Mouse (Mus musculus): ENCODE measurements around the gene Slco1b2. TPM values are rescaled to one million over a fixed set of nuclear protein-coding genes. Genes with fewer than 3 reads are reported as not detected.
A peak's percentile ranks its signal among the peaks of the same experiment; 100 is the strongest.
"Not testable (repeated sequence)": the region's sequence is repeated elsewhere in the genome, so short reads cannot be mapped to it uniquely, and the experiment has no call there.

The Slco1b2 gene
- polyA plus RNA-seq (2015; fragmentation: Nextera tagmentation; extraction: Ambion mirVana) = not detected in 2 replicates

DNA sequence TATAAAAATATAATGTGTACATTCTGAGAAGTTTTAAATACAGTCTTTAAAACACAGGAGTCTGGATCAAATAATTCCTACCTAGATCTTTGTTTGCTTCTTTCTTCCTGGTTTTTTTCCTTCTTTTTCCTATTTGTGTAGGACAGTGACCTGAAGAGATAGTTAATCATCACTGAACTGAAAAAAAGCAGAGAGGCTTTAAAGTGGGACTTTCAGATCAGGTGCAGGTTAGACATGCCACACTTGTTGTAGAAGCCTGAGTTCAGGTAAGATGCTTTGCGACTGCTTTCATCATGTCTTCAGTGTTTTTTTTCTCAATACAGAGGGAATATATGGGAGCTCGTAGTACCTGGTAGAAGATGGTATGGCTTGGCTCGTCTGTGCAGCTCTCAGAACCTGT, at the start of gene Slco1b2:
Slco1b2 (plus strand) TSS at position 228 of the 400 bp plus-strand sequence.
- H3K4me2 ChIP-seq (replicated peaks) = no peak within 1 kb of the TSS
- H3K36me3 ChIP-seq = no peaks in the 10 kb centered on the region
- no peak within 1 kb of the TSS for H3K27ac ChIP-seq
- no peak within 1 kb of the TSS for H3K9ac ChIP-seq
- no peak within 1 kb of the TSS for H3K4me3 ChIP-seq
- ATAC-seq (ENCODE audit: low FRiP score, low read depth) = no peak
- H3K9me3 ChIP-seq = no peaks in the 10 kb centered on the region
- H3K4me1 ChIP-seq = no peaks in the 10 kb centered on the region
- H3K27me3 ChIP-seq = no peaks in the 10 kb centered on the region
- 76% methylated on average over 3 of the region's 3 CpGs for WGBS

DNA sequence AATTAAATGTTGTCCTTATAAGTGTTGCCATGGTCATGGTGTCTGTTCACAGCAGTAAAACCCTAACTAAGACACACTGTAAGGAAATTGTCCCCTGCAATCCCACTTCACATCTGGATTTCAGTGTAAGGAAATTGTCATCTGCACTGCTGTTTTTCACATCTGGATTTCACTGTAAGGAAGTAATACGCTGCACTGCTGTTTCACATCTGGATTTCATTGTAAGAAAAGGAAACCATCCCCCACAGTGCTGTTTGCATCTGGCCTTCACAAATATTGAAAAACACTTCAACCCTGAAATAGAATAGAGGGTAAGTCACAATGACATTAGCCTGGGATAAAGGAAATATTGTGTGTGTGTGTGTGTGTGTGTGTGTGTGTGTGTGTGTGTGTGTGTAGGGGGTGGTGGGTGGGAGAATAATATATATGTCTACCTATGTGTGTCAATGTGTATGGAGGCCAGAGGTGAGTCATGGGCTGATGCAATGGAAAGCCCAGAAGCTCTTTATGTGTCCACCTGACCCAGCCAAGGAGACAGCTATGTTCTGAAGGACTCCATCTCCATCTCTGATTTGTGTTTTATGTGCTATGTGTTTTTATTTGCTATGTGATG, 44.4 kb upstream of the Slco1b2 start:
- peak; percentile 67 for ATAC-seq (ENCODE audit: low FRiP score, low read depth)
- H3K27ac ChIP-seq = no peak overlapping the region
- WGBS = 22% methylated on average over 1 of the region's 1 CpGs

DNA sequence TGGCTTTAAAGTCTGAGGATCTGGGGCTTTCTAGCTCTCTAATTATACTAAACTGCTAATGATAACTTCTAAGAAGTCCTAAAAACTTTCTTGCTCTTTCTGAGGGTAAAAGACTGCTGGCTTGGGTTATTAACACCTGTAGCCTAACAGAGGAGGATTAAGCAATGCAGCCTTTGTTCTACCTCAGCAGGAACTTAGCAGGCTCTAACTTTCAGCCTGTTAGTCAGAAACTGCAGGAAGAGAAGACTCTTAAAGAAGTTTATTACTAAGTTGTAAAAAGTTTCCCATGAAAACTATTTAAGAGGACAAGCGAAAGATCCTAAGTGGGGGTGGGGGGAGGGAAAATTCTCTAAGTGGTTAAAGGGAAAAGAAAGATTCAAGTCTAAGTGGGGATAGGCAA, 39.3 kb upstream of the Slco1b2 start:
- no peak overlapping the region for H3K27ac ChIP-seq
- no peak overlapping the region for H3K9ac ChIP-seq
- H3K36me3 ChIP-seq = no peaks in the 10 kb centered on the region
- 8% methylated on average over 1 of the region's 1 CpGs for WGBS
- H3K4me1 ChIP-seq = peaks cover 4% of the 10 kb centered on the region
- ATAC-seq (ENCODE audit: low FRiP score, low read depth) = no peak
- H3K27me3 ChIP-seq = no peaks in the 10 kb centered on the region
- H3K9me3 ChIP-seq = no peaks in the 10 kb centered on the region
- H3K4me3 ChIP-seq = no peak overlapping the region
- H3K4me2 ChIP-seq (replicated peaks) = no peak overlapping the region

More for the DNA sequence above, 44.4 kb upstream of the Slco1b2 start:
- no peaks in the 10 kb centered on the region for H3K27me3 ChIP-seq
- H3K4me1 ChIP-seq = peaks cover 2% of the 10 kb centered on the region
- no peak overlapping the region for H3K9ac ChIP-seq
- no peaks in the 10 kb centered on the region for H3K9me3 ChIP-seq
- no peak overlapping the region for H3K4me2 ChIP-seq (replicated peaks)
- no peaks in the 10 kb centered on the region for H3K36me3 ChIP-seq
- H3K4me3 ChIP-seq = no peak overlapping the region

DNA sequence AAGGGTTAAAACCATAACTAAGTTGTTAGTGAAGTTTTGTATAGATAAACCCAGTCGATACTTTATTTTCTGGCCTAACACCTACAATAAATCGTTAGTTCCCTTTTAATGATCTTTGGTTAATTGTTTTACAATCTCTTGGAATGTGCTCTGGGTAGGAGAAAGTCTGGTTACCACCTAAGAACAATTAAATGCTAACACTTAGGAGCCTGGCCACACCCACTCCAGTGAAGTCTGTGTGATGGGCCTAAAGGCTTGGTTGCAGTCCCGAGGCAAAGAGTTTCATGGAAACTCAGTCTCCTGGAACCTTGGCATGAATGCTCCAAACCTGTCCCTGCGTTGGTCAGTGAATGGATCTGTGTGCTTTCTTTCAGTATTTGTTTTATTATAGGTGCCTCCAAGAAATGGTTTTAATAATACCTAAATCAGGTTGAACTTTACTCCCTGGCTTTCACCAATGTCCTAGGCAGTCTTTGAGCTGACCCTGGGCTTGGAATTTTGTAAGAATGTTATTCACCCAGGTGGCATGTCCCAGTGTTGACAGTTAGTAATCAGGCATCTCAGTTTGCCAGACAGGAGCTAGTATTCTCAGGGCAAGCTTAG, 38.6 kb upstream of the Slco1b2 start:
- ATAC-seq (ENCODE audit: low FRiP score, low read depth) = not testable (repeated sequence)

DNA sequence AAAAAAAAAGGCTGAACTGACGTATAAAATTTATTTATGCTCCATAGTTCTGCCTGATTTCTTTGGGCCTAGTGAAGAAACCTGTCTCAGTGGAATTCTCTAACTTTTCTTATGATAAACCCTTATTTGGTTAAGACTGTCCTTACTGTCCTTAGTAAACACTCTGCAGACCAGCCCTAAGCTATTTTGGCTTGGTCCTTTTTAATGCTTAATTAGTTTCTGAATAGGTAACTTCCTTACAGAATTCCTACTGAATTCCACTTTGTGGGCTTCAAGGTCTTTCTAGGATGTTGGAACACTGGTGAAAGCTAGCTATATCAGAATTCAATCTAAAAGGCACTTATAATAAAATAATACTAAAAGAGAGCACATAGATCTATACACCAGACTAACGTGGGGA, 33.2 kb upstream of the Slco1b2 start:
- Histone ChIP-seq H3K4me1 (no peaks in the 10 kb centered on the region), H3K4me2 (replicated peaks) (no peak overlapping the region), H3K27me3 (no peaks in the 10 kb centered on the region), H3K9ac (no peak overlapping the region), H3K4me3 (no peak overlapping the region), H3K36me3 (no peaks in the 10 kb centered on the region), H3K9me3 (peaks cover 9% of the 10 kb centered on the region), H3K27ac (no peak overlapping the region)
- ATAC-seq (ENCODE audit: low FRiP score, low read depth) = no peak
- 90% methylated on average over 2 of the region's 2 CpGs for WGBS

More for the DNA sequence above, 38.6 kb upstream of the Slco1b2 start:
- not testable (repeated sequence) for H3K27ac ChIP-seq; H3K4me3 ChIP-seq; H3K9me3 ChIP-seq; H3K36me3 ChIP-seq; H3K4me1 ChIP-seq; H3K27me3 ChIP-seq; H3K9ac ChIP-seq; H3K4me2 ChIP-seq (replicated peaks)
- WGBS = 8% methylated on average over 4 of the region's 4 CpGs

DNA sequence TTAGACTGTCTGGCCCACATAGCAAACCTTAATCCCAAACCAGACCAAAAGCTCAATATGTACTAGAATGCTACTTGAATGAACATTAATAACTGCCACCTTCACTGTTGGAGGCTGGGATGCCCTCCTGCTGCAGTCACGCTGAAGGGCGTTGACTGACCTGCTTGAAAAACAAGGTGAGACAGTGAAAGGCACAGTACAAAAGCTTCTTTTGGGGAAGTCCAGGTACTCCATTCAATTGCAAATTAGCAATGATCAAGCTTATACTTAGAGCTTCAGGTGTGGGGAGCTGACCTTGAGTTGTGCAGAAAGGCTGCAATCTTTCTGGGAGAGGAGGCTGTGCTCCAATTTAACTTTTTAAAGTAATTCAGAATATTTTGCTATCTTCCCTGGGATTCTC, 32.3 kb upstream of the Slco1b2 start:
- ATAC-seq (ENCODE audit: low FRiP score, low read depth) = no peak
- WGBS = 94% methylated on average over 2 of the region's 2 CpGs
- H3K9ac ChIP-seq = no peak overlapping the region
- peaks cover 9% of the 10 kb centered on the region for H3K9me3 ChIP-seq
- no peaks in the 10 kb centered on the region for H3K36me3 ChIP-seq
- H3K27me3 ChIP-seq = no peaks in the 10 kb centered on the region
- H3K4me1 ChIP-seq = no peaks in the 10 kb centered on the region
- no peak overlapping the region for H3K4me3 ChIP-seq
- H3K4me2 ChIP-seq (replicated peaks) = no peak overlapping the region
- no peak overlapping the region for H3K27ac ChIP-seq

DNA sequence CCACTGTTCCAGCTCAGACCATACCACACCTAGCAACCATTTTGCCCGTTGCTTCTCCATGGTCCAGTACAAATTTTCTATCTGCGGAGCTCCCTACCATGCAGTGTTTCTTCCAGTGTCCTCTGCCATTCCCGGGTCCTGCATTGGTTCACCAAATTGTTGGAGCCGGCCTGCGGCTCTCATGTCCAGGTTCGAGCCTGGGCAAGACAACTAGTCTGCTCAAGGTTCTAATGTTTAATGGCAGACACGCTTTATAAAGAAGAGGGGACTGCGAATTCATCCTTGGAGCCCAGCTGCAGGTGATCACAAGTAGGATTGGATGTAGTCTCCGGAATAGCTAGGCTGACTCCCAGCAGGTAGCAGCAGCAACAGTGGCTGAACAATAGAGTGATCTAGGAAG, 28.4 kb upstream of the Slco1b2 start:
- H3K4me2 ChIP-seq (replicated peaks) = no peak overlapping the region
- no peak overlapping the region for H3K27ac ChIP-seq
- H3K9me3 ChIP-seq = peaks cover 9% of the 10 kb centered on the region
- no peaks in the 10 kb centered on the region for H3K36me3 ChIP-seq
- no peak overlapping the region for H3K9ac ChIP-seq
- no peak overlapping the region for H3K4me3 ChIP-seq
- no peaks in the 10 kb centered on the region for H3K27me3 ChIP-seq
- no peaks in the 10 kb centered on the region for H3K4me1 ChIP-seq
- 76% methylated on average over 9 of the region's 9 CpGs for WGBS
- ATAC-seq (ENCODE audit: low FRiP score, low read depth) = no peak

DNA sequence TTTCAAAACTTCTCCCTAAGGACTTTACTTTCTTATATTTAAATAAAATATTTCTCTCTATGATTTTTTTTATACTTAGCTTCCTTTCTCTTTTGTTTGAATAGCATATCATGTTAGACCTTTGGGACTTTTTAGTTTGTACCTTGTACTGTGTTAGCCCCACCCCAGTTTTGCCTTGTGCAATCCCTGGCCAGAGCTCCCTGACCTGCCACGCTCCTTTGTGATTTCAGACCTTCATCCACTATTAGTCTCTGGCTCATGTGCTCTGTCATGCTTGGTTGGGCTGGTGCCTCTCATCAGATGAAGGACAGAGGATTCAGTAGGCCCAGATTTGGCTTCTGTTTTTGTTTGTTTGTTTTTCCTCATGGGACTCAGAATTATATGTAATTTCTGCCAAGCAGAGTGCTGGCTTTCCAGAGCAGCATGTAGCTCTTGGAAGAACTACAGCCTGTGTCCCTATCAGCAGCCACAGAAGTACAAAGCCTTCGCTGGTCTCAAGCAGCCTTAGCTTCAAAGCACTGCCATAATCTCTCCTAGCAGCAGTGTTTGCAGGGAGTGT, 18.5 kb upstream of the Slco1b2 start:
- Histone ChIP-seq H3K36me3 (no peaks in the 10 kb centered on the region), H3K27me3 (no peaks in the 10 kb centered on the region), H3K4me2 (replicated peaks) (no peak overlapping the region), H3K9me3 (no peaks in the 10 kb centered on the region), H3K4me3 (no peak overlapping the region), H3K9ac (no peak overlapping the region), H3K27ac (no peak overlapping the region), H3K4me1 (no peaks in the 10 kb centered on the region)
- no peak for ATAC-seq (ENCODE audit: low FRiP score, low read depth)
- 78% methylated on average over 2 of the region's 2 CpGs for WGBS

DNA sequence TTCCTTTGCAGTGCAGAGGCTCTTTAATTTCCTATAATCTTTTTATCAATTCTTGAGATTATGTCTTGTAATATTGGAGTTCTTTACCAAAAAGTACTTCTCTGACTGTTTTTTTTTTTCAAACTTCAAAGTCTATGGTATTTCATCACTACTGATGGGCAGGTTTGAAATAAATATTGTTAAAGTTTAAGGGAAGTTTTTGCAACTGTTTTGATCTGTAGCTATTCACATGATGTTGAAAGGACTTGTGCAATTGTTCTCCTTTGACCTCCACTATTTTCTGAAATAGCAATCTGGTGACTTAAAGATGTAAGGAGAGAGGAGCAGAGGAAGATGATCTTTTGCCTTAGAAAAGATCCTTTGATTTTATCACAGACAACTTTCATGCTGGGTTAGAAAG, 15.3 kb upstream of the Slco1b2 start:
- Histone ChIP-seq H3K27me3 (no peaks in the 10 kb centered on the region), H3K9ac (no peak overlapping the region), H3K4me3 (no peak overlapping the region), H3K9me3 (no peaks in the 10 kb centered on the region), H3K4me2 (replicated peaks) (no peak overlapping the region), H3K27ac (no peak overlapping the region), H3K4me1 (no peaks in the 10 kb centered on the region), H3K36me3 (no peaks in the 10 kb centered on the region)
- no peak for ATAC-seq (ENCODE audit: low FRiP score, low read depth)

DNA sequence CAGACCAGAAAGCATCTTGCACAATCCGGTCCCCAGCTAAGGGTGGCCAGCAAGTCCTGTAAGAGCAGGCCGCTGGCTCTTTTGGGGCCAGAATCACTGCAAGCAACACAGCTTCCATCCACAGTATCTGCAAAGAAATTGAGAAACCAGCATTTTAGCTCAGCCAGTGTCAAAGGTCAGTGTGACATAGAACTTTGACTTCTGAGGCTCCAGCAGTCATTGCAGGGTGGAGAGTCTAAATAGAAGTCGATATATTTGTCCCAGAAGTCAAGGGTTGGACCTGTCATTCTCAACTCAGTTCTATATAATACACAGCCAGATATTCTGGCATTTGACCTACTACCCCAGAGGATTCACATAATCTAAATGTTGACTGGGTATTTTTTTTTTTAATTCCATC, 14.0 kb upstream of the Slco1b2 start:
- no peaks in the 10 kb centered on the region for H3K36me3 ChIP-seq
- ATAC-seq (ENCODE audit: low FRiP score, low read depth) = no peak
- H3K4me1 ChIP-seq = no peaks in the 10 kb centered on the region
- H3K4me2 ChIP-seq (replicated peaks) = no peak overlapping the region
- H3K9ac ChIP-seq = no peak overlapping the region
- WGBS = 86% methylated on average over 3 of the region's 3 CpGs
- no peaks in the 10 kb centered on the region for H3K27me3 ChIP-seq
- no peak overlapping the region for H3K27ac ChIP-seq
- no peaks in the 10 kb centered on the region for H3K9me3 ChIP-seq
- H3K4me3 ChIP-seq = no peak overlapping the region

DNA sequence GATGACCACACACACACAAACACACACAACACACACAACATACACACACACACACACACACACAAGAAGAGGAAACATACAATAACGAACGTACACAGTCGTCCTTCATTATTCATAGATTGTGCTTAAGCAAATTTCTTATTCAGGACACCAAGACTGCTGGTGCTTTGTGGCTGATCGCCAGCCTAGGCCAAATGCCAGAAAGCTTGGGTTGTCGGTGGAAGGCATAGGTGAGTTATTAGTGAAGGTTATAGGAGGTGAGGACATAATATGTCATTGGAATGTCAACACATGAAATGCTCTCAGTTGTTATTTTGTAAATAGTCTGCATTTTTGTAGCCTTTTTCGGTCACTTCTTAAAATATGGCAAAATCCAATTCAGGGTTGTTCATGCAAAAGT, 3.6 kb downstream of the Slco1b2 start:
- Histone ChIP-seq H3K9me3 (no peaks in the 10 kb centered on the region), H3K27me3 (no peaks in the 10 kb centered on the region), H3K27ac (no peak overlapping the region), H3K4me3 (no peak overlapping the region), H3K9ac (no peak overlapping the region), H3K4me2 (replicated peaks) (no peak overlapping the region), H3K4me1 (no peaks in the 10 kb centered on the region), H3K36me3 (no peaks in the 10 kb centered on the region)
- no peak for ATAC-seq (ENCODE audit: low FRiP score, low read depth)
- 85% methylated on average over 6 of the region's 6 CpGs for WGBS

DNA sequence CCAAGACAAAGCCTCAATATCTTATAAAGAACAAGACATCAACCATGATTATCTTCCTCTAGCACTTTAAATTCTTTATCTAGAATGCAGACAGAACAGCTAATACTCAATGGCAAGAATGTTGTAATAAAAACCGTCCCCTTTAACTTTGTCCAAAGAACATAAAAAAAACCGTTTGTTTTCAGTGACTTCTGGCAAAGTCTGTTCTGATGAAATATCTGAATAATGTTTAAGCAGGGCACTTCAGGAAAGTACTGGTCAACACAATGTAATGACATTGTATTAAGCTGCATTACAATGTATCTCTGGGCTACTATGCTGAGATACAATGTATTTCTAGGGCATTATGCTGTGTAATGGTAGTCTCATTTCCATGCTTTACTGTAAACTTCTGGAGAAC, 5.9 kb downstream of the Slco1b2 start:
- no peak overlapping the region for H3K4me3 ChIP-seq
- WGBS = 64% methylated on average over 2 of the region's 2 CpGs

DNA sequence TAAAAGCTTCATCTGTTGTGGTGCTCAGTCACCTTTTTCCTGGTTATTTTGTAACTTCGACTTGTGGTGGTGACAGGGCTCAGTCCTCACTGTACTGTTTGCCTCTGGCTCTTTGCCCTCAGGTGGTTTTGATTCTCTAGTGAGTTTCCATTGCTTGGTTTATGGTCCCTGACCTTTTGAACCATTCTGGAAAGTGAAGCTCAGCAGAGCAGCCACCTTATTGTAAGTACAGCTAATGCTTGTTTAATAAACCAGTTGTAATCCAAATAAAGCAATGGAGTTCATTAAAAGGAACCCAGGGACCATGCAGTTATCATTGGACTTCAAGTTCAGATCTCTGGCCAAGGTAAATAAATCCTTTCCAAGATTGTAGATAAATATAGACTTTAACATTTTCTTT, 11.3 kb downstream of the Slco1b2 start:
- Histone ChIP-seq H3K4me1 (peaks cover 5% of the 10 kb centered on the region; the same call in 1 of the 2 replicates), H3K27ac (no peak overlapping the region), H3K4me3 (no peak overlapping the region), H3K36me3 (no peaks in the 10 kb centered on the region), H3K27me3 (no peaks in the 10 kb centered on the region), H3K4me2 (replicated peaks) (no peak overlapping the region), H3K9me3 (no peaks in the 10 kb centered on the region), H3K9ac (no peak overlapping the region)
- no peak for ATAC-seq (ENCODE audit: low FRiP score, low read depth)
- WGBS = 12% methylated on average over 1 of the region's 1 CpGs

More for the DNA sequence above, 5.9 kb downstream of the Slco1b2 start:
- no peaks in the 10 kb centered on the region for H3K27me3 ChIP-seq
- ATAC-seq (ENCODE audit: low FRiP score, low read depth) = no peak
- H3K36me3 ChIP-seq = no peaks in the 10 kb centered on the region
- no peak overlapping the region for H3K9ac ChIP-seq
- H3K27ac ChIP-seq = no peak overlapping the region
- no peak overlapping the region for H3K4me2 ChIP-seq (replicated peaks)
- H3K4me1 ChIP-seq = peaks cover under 1% of the 10 kb centered on the region; the same call in 1 of the 2 replicates
- no peaks in the 10 kb centered on the region for H3K9me3 ChIP-seq

Measured in limb, embryonic 13.5 days (tissue).